Mouse (Mus musculus) ovary, adult 10 weeks (tissue): Measurements from ENCODE around the gene Psmb2. TPM values are rescaled to one million over a fixed set of nuclear protein-coding genes. Genes with fewer than 3 reads are reported as not detected.

Experiments
- polyA plus RNA-seq: library from polyadenylated mRNA; stranded (reverse); fragments of 350-450 nt; fragmentation: Illumina TruSeq; extraction: RNeasy Lipid Tissue Mini Kit (QIAGEN cat#74804); gene quantifications from one replicate; pipeline ENCODE4 v1.2.3, GENCODE M21; 2014

The Psmb2 gene
- 76.8 TPM for polyA plus RNA-seq

GRCm38 (mm10) chr4:126677054-126678003 is at the start of gene Psmb2:
Psmb2 (plus strand) TSS chr4:126677630.

DNA sequence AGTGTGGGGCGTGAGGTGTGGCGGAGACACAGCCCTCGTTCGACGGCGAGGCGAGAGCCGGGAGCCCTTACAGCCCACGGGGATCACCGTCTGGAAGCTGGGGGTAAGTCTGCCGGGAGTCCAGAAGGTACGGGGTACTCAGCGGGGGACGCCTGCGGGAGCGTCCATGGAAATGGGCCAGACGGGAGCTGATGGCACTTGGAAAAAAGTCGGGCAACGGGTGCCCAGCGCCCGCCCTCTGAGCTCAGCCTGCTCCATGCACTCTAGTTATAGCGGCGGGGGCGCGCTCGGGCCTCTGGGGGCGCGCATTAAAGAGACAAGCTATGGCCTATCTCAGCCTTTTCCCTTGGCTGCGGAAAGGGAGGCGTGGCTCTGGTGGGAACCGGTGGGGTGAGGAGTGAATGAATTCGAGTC is 58.6 kb downstream of the Psmb2 start, which contains the start of gene Tfap2e:
TSS of gene Tfap2e (minus strand) at position 240 of the 414 bp plus-strand sequence.

GRCm38 (mm10) chr4:126753268-126754230 is 76.1 kb downstream of the Psmb2 start, which contains the start of the genes Ncdn and AU040320:
Ncdn (minus strand) TSS chr4:126753438.
AU040320 (plus strand) TSS chr4:126753544.

Other genes with a start within 250 kb of the Psmb2 start
- 21.1 TPM for gene Ago3, start 248.1 kb upstream of the Psmb2 start, polyA plus RNA-seq
- gene Ago1, start 209.0 kb upstream of the Psmb2 start, polyA plus RNA-seq: 28.3 TPM
- gene Ago4, start 144.2 kb upstream of the Psmb2 start, polyA plus RNA-seq: 7.6 TPM
- 13.2 TPM for gene Clspn, start 120.7 kb upstream of the Psmb2 start, polyA plus RNA-seq
- gene 5730409E04Rik, start 67.8 kb upstream of the Psmb2 start, polyA plus RNA-seq: 9.9 TPM
- gene Tfap2e, start 58.6 kb downstream of the Psmb2 start, polyA plus RNA-seq: 0.71 TPM
- 0.26 TPM for gene Ncdn, start 75.8 kb downstream of the Psmb2 start, polyA plus RNA-seq
- 6.7 TPM for gene AU040320, start 75.9 kb downstream of the Psmb2 start, polyA plus RNA-seq